Mouse (Mus musculus) liver, postnatal 0 days (tissue): ENCODE results near the gene Tmem170b. TPM values are rescaled to one million over a fixed set of nuclear protein-coding genes. Genes with fewer than 3 reads are reported as not detected.

Experiments
- ATAC-seq: fragments of 200-750 bp; cut with Nextera tagmentation; 2 replicates; pipeline ENCODE4 v1.8.0; 2017; ENCODE audit warnings: mild to moderate bottlenecking, moderate library complexity
- DNase-seq: peaks from one replicate; pipeline ENCODE4 v3.0.0-alpha.2; 2016
- H3K27ac ChIP-seq: fragments of 300-500 bp; sonication (generic); 2 replicates; pipeline ENCODE4 v1.5.1; 2014; ENCODE audit warnings: antibody characterized with exemption, moderate library complexity, mild to moderate bottlenecking, low read depth
- H3K27me3 ChIP-seq: fragments of 300-500 bp; sonication (generic); 2 replicates; pipeline ENCODE4 v1.6.1; 2014; ENCODE audit warnings: low read length, control low read depth, mixed read lengths; ENCODE audit not compliant: insufficient read depth
- H3K36me3 ChIP-seq: fragments of 300-500 bp; sonication (generic); replicated peaks from 2 replicates; pipeline ENCODE4 v1.6.1; 2014; ENCODE audit warnings: mild to moderate bottlenecking, control low read depth, low read length, moderate library complexity, mixed read lengths; ENCODE audit not compliant: insufficient read depth
- H3K4me1 ChIP-seq: fragments of 300-500 bp; sonication (generic); 2 replicates; pipeline ENCODE4 v1.6.1; 2014; ENCODE audit warnings: antibody characterized with exemption, mild to moderate bottlenecking, control low read depth; ENCODE audit not compliant: insufficient read depth
- H3K4me2 ChIP-seq: fragments of 300-500 bp; sonication (generic); 2 replicates; pipeline ENCODE4 v1.6.1; 2014; ENCODE audit warnings: low read depth, mild to moderate bottlenecking, low read length, moderate library complexity, mixed read lengths
- H3K4me3 ChIP-seq: fragments of 300-500 bp; sonication (generic); 2 replicates; pipeline ENCODE4 v1.5.1; 2014; ENCODE audit warnings: low read depth, low read length
- H3K9ac ChIP-seq: fragments of 300-500 bp; sonication (generic); replicated peaks from 2 replicates; pipeline ENCODE4 v1.6.1; 2014; ENCODE audit warnings: mild to moderate bottlenecking, moderate library complexity
- H3K9me3 ChIP-seq: fragments of 300-500 bp; sonication (generic); 2 replicates; pipeline ENCODE4 v1.6.1; 2016; ENCODE audit warnings: mild to moderate bottlenecking, control low read depth, low read length, mixed read lengths
- CTCF ChIP-seq: sonication (generic); IDR thresholded peaks from 2 replicates; pipeline ENCODE4 v1.5.1; 2016; ENCODE audit warnings: antibody characterized with exemption, low read depth
- EP300 ChIP-seq: IDR thresholded peaks from 2 replicates; pipeline ENCODE4 v1.6.1; 2016; ENCODE audit warnings: antibody characterized with exemption, low read depth, mild to moderate bottlenecking
- WGBS: fragments of 180-500 bp; shearing (Covaris S2); extraction: QIAGEN DNeasy Blood & Tissue Kit; methylation state at CpG from one replicate; pipeline ENCODE4 v1.1.7; 2014; ENCODE audit not compliant: insufficient replicate concordance; 5-methylcytosine and 5-hydroxymethylcytosine counted together
- polyA plus RNA-seq: library from polyadenylated mRNA; unstranded; fragments of >200 nt; fragmentation: Nextera tagmentation; extraction: Ambion mirVana; gene quantifications from 2 replicates; pipeline ENCODE4 v1.2.1, GENCODE M21; 2015

Gene Tmem170b
- polyA plus RNA-seq, 1 experiment from 2014 or later = 5.7 TPM

- ATAC-seq (no peak; the same call in 1 of the 2 replicates), DNase-seq (no peak)
- H3K9me3 ChIP-seq = 0 out of 2 replicates have a peak, but pooled peaks cover 3% of the 10 kb centered on the region
- H3K4me2 ChIP-seq = no peak overlapping the region
- H3K4me3 ChIP-seq = no peak overlapping the region
- no peaks in the 10 kb centered on the region for H3K36me3 ChIP-seq
- H3K4me1 ChIP-seq = no peaks in the 10 kb centered on the region
- TF ChIP-seq EP300 = no peak
- no peak for TF ChIP-seq CTCF
- no peak overlapping the region for H3K27ac ChIP-seq
- no peaks in the 10 kb centered on the region for H3K27me3 ChIP-seq
- H3K9ac ChIP-seq = no peak overlapping the region
- 43% methylated on average over 4 of the region's 4 CpGs for WGBS
These were observed 33.4 kb upstream of the Tmem170b start for GRCm38 (mm10) chr13:41572351-41572735.

- ATAC-seq (no peak), DNase-seq (no peak)
- H3K4me1 ChIP-seq = no peaks in the 10 kb centered on the region
- WGBS = 50% methylated on average over 4 of the region's 4 CpGs
- no peak overlapping the region for H3K4me2 ChIP-seq
- no peak overlapping the region for H3K4me3 ChIP-seq
- no peak overlapping the region for H3K27ac ChIP-seq
- 0 out of 2 replicates have a peak, but pooled peaks cover 3% of the 10 kb centered on the region for H3K9me3 ChIP-seq
- H3K27me3 ChIP-seq = no peaks in the 10 kb centered on the region
- no peaks in the 10 kb centered on the region for H3K36me3 ChIP-seq
- no peak overlapping the region for H3K9ac ChIP-seq
- TF ChIP-seq EP300 = no peak
- no peak for TF ChIP-seq CTCF
These were observed 32.4 kb upstream of the Tmem170b start for GRCm38 (mm10) chr13:41573126-41573846.

DNA sequence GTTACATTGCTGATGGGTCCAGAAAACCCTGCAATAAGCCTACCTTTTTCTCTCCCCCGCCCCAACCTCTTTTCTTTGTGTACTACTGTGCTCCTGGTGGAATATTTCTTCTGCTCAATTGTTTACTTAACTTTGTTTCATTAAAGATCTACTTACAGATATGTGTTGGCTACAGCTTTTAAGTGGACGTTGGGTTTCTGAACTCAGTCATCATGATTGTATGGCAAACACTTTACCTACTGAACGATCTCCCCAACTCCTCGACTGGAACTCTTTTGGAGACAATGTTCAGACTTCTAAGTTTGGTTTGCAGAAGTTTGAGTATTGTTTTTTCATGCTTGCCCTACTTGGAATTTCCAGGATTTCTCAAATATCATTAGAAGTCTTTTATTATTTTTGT lies 24.6 kb upstream of the Tmem170b start:
- H3K36me3 ChIP-seq = no peaks in the 10 kb centered on the region
- WGBS = 69% methylated on average over 4 of the region's 4 CpGs
- H3K4me1 ChIP-seq = no peaks in the 10 kb centered on the region
- no peak overlapping the region for H3K4me3 ChIP-seq
- no peak for DNase-seq
- H3K4me2 ChIP-seq = no peak overlapping the region
- TF ChIP-seq CTCF = no peak
- TF ChIP-seq EP300 = no peak
- H3K27ac ChIP-seq = no peak overlapping the region
- 0 out of 2 replicates have a peak, but pooled peaks cover 3% of the 10 kb centered on the region for H3K9me3 ChIP-seq
- H3K9ac ChIP-seq = no peak overlapping the region
- ATAC-seq = no peak
- no peaks in the 10 kb centered on the region for H3K27me3 ChIP-seq

DNA sequence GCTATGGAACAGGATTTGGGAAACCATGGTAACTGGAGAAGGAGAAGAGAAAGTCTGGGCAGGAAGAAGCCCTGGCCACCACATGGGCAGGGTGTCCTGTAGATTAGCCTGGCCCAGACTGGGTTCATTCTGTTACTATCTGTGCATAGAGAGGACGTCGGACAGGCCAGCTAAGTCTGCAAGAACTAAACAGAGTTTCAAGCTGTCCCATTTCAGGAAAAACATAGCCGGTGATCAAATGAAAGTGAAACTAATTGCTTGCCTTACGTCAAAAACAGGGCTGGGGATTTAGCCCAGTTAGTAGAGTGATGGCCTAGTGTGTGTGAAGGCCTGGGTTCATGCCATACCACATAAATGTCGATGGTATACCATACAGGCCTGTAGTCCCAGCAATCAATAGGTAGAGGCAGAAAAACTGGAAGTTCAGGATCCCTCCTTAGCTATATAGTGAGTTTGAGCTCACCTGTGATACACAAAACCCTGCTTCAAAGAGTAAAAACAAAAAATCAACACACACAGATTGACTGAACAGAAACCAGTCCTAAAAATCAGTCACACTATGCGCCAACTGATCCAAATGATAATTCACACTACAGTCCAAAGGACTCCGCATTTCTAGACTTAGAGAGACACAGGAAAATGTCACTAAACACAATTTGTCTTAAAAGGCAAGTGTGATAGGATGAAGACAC lies 21.9 kb upstream of the Tmem170b start:
- Histone ChIP-seq H3K36me3 (no peaks in the 10 kb centered on the region), H3K27me3 (no peaks in the 10 kb centered on the region), H3K4me3 (peak overlapping the region; percentile 11; the same call in 1 of the 2 replicates), H3K9me3 (no peaks in the 10 kb centered on the region), H3K9ac (peak overlapping the region; percentile 32; the same call in 1 of the 2 replicates), H3K4me1 (no peaks in the 10 kb centered on the region), H3K4me2 (peak overlapping the region; percentile 38), H3K27ac (peak overlapping the region; percentile 59)
- no peak for DNase-seq
- no peak for TF ChIP-seq EP300
- TF ChIP-seq CTCF = no peak
- 49% methylated on average over 7 of the region's 7 CpGs for WGBS
- no peak for ATAC-seq

- ATAC-seq = no peak
- TF ChIP-seq EP300 (no peak), CTCF (no peak)
- WGBS = 64% methylated on average over 3 of the region's 3 CpGs
These were observed 21.4 kb upstream of the Tmem170b start for GRCm38 (mm10) chr13:41584358-41584680.

DNA sequence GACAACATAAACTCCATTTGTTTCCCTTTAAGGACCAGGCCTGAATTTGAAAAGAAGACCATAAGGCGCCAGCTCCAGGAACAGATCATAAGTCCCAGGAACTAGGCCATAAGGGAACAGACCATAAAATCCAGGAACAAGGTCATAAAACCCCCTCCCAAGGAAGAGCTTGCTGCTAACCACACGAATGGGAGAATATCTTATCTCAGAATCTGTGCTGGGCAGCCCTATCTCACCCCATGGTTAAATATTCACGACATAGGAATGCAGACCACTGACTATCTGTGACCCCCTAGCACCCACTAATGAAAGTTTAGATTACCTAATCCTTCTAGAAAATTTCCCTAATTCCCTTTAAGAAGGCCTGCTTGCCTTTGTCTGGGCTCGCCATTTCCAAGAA lies 20.8 kb upstream of the Tmem170b start:
- DNase-seq = no peak
- no peaks in the 10 kb centered on the region for H3K4me1 ChIP-seq
- no peak overlapping the region for H3K27ac ChIP-seq
- H3K4me3 ChIP-seq = no peak overlapping the region
- H3K9ac ChIP-seq = no peak overlapping the region
- H3K4me2 ChIP-seq = no peak overlapping the region
- H3K27me3 ChIP-seq = no peaks in the 10 kb centered on the region
- 58% methylated on average over 4 of the region's 4 CpGs for WGBS
- no peak for ATAC-seq
- no peak for TF ChIP-seq CTCF
- TF ChIP-seq EP300 = no peak
- no peaks in the 10 kb centered on the region for H3K9me3 ChIP-seq
- H3K36me3 ChIP-seq = no peaks in the 10 kb centered on the region

More at GRCm38 (mm10) chr13:41584358-41584680, 21.4 kb upstream of the Tmem170b start:
- Histone ChIP-seq H3K36me3 (no peaks in the 10 kb centered on the region), H3K27ac (no peak overlapping the region), H3K27me3 (no peaks in the 10 kb centered on the region), H3K9me3 (no peaks in the 10 kb centered on the region), H3K9ac (no peak overlapping the region), H3K4me1 (no peaks in the 10 kb centered on the region), H3K4me3 (no peak overlapping the region), H3K4me2 (no peak overlapping the region)
- DNase-seq = no peak
